Mouse (Mus musculus): ENCODE results near the gene Ube2f.

GRCm38 (mm10) chr1:91206336-91206735 lies 43.8 kb upstream of the Ube2f start:
- TF ChIP-seq POLR2A (IDR thresholded peaks at IDR 0.05; ENCODE audit: borderline replicate concordance, low read depth, low read length): no peak
- no peak for TF ChIP-seq CTCF (IDR thresholded peaks at IDR 0.05; ENCODE audit: low read depth, low read length)

All from bone marrow macrophage, adult 2 months (primary cell).